Mouse (Mus musculus): ENCODE results near the gene Nqo1.

Nqo1 gene

GRCm38 (mm10) chr8:107403038-107403781 lies at the start of gene Nqo1:
TSS of gene Nqo1 (minus strand) at chr8:107403206.
- DNase-seq: peak; percentile 87 to 89

GRCm38 (mm10) chr8:107451414-107452066 lies 48.5 kb upstream of the Nqo1 start:
- DNase-seq: no peak

DNA sequence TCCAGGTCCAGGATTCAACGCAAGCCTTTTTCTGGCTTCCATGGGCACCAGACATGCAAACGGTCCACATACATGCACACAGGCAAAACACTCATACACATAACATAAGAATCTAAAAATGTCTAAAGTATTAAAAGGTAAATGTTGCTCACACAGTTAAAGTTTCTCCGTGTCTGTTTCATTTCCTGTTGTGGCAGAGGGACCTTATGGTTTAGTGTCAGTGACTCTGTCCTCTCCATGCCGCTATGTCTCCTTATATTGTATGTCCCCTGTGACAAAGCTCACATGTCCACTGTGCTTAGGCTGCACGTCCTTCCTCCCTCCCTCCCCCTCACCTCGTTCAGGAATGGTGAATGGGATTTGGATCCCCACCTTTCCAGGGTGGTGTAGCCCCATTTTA lies 46.6 kb upstream of the Nqo1 start:
- no peak for DNase-seq

GRCm38 (mm10) chr8:107449130-107449529 lies 46.1 kb upstream of the Nqo1 start:
- DNase-seq: peak; percentile 79 to 83

- DNase-seq: no peak
Measured at GRCm38 (mm10) chr8:107448382-107448889, 45.4 kb upstream of the Nqo1 start.

GRCm38 (mm10) chr8:107447713-107448112 lies 44.7 kb upstream of the Nqo1 start:
- DNase-seq: no peak

DNA sequence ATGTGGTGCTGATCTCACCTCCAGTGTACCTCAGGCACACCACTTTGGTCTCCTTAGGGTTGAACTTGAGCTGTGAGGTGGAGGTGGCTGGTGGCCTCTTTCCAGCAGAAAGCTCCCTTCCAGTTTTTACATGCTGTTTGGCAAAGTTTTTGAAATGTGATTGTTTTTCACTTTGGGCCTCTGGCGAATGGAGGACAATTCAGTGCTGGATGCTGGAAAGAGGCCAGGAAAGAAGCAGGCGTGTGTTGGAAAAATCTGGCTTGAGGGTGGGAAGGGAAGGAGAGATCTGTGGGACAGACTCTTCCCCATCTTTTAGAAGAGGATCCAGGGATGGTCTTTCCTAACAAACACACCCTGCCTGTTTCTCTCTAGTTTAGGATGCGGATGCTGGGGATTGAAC lies 41.6 kb upstream of the Nqo1 start:
- DNase-seq: peak in 1 of 2 experiments; percentile 21

- DNase-seq: no peak
Measured at GRCm38 (mm10) chr8:107439880-107440625, 37.0 kb upstream of the Nqo1 start.

- DNase-seq: peak; percentile 71 to 82
Measured at GRCm38 (mm10) chr8:107437711-107438110, 34.7 kb upstream of the Nqo1 start.

DNA sequence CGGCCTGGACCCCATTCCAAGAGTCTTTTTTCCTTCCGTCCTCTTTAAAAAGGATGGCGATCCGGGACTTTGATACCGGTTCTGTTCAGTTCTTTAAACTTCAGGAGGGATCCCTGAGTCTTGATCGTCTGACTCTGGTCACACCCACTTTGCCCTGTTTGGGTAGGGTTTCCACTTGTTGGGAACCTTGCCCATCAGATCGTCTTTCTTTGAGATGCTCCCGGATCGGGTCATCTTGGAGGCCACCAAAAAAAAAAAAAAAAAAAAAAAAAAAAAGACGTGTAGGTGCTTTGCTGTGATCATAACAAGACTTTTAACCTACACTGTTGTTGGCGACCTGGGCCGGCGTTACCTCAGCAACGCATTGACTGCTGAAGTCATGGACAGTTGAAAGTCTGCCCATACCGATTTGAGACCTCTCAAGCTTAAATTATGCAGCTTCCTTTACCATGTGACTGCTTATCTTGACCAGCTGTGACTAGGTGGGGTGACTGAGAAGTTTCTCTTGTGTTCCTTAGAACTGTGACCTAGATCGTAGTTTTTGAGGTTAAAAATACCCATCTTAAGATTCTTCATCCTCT lies 33.9 kb upstream of the Nqo1 start:
- DNase-seq: peak; percentile 45 to 50

GRCm38 (mm10) chr8:107435962-107436831 lies 33.2 kb upstream of the Nqo1 start, which contains the start of gene Wwp2:
TSS of gene Wwp2 (plus strand) at chr8:107436365.
- DNase-seq: peak; percentile 77 to 91

- no peak for DNase-seq
Measured at GRCm38 (mm10) chr8:107435421-107435961, 32.5 kb upstream of the Nqo1 start.

GRCm38 (mm10) chr8:107430821-107431220 lies 27.8 kb upstream of the Nqo1 start:
- peak; percentile 69 to 72 for DNase-seq

DNA sequence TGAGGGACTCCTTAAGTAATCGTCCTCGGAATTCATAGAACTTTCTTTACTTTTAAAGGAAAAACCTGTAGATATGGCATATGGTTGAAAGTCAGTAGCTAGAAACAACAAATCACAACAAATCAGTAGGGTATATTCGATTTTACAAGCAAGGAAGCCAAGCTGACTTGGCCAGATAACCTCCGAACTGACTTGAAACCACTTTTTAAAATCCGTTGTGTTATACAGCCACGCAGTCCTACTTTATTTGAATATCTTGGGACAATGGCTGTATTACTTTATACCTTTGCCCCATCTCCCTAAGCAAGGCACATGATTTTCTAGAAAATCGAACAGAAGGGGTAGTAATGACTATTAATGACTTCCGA lies 22.2 kb upstream of the Nqo1 start:
- no peak for DNase-seq

GRCm38 (mm10) chr8:107424597-107425229 lies 21.7 kb upstream of the Nqo1 start, which contains the start of gene Nob1:
TSS of gene Nob1 (minus strand) at chr8:107425051.
- DNase-seq: peak; percentile 97 to 99

DNA sequence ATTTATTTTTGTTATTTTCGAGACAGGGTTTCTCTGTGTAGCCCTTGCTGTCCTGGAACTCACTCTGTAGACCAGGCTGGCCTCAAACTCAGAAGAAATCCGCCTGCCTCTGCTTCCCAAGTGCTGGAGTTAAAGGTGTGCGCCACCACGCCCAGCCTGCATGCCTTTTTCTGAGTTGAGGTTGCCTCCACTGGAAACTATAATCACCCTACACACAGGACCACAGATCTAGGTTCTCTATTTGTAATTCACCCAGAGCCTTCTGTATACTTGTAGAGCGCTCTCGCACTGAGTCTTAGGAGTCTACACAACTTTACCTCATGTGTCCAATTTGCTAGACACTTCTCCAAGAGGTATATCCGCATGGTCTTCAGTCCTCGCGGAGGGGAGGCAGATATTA lies 21.2 kb upstream of the Nqo1 start:
- DNase-seq: no peak

GRCm38 (mm10) chr8:107417001-107417400 lies 14.0 kb upstream of the Nqo1 start:
- DNase-seq: peak in 1 of 2 experiments; percentile 61

DNA sequence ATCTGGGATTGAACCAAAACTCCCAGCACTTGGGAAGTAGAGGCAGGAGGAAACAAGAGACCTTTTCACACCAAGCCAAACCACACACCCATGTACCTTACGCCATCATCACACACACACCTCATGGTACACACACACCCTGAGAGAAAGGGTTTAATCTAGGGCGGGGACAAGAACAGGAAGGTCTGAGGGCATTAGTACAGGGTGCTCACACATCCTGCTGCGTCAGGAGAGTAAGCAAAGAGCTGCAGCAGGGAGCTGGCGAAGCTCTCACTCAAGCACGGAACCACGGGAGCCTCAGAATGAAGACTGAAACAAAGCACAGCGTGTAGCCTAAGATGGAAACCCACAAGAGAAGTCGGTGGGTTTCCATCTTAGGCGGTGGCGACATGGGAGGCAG lies 10.9 kb upstream of the Nqo1 start:
- no peak for DNase-seq

DNA sequence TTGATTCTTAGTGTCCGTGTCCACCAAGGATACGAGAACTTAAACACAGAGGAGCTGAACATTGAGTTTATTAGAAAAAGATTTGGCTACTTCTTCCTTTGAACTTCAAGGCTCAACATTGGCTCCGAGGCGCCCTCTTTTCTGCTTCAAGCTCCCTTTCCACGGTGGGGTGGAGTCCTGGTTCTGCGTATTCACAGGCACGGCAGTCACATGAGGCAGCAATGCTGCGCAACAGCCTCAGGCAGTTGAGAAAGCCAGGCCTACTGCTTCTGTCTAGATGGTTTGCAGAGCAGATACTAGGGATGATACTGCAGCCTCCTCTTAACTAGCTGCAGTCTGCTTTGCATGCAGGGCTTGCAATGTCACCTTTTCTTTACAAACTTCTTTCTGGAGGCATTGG lies 9.5 kb upstream of the Nqo1 start:
- DNase-seq: no peak

DNA sequence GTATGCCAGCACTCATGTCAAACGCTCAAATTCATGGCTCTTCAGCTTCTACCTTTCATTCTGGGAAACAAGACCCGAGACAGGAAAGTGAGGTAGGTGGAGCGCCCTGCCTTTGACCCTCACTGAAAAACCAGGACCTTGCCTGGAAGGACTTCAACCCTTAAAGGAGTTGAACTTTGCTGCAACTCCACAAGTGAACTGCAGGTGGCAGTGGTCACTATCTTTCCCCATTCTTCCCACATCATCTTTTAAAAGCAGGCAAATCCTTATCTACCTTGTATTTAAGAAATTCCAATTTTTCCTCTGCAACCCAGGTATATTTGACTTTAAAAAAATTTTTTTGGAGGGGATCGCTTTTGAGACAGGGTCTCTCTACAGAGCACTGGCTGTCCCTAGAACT lies 8.4 kb upstream of the Nqo1 start:
- DNase-seq: peak; percentile 42 to 58

DNA sequence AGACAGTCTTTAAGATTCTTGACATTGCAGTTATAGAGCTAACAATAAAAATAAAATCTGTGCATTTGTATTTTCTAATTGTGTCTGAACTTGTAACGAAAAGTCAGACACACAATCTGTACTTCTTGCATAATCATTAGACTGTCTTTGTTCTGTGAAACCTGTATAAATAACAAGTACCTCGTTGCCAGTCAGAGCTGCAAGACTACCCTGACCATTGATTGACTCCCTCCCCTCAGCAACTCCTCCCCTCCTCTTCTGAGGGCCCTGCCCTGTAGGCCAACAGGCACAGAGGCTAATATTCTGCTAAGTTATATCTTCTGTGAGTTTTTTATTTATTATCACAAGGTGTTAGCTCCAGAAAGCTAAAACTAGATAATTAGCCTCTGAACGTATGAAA lies 2.9 kb upstream of the Nqo1 start:
- no peak for DNase-seq
